Mouse (Mus musculus) stomach, embryonic 14.5 days (tissue): ENCODE data around the gene Ccdc40. TPM values are rescaled to one million over a fixed set of nuclear protein-coding genes. Genes with fewer than 3 reads are reported as not detected.

Experiments used
- ATAC-seq: fragments of 200-750 bp; cut with Nextera tagmentation; 2 replicates; pipeline ENCODE4 v1.8.0; 2017; ENCODE audit warnings: low read depth, moderate TSS enrichment; ENCODE audit not compliant: insufficient number of reproducible peaks, insufficient read depth, low FRiP score
- H3K27ac ChIP-seq: fragments of 300-500 bp; sonication (generic); 2 replicates; pipeline ENCODE4 v1.5.1; 2014; ENCODE audit warnings: mild to moderate bottlenecking, low read length, moderate library complexity, mixed read lengths
- H3K27me3 ChIP-seq: fragments of 300-500 bp; sonication (generic); 2 replicates; pipeline ENCODE4 v1.6.1; 2014; ENCODE audit warnings: low read length, control low read depth, mixed read lengths; ENCODE audit not compliant: control insufficient read depth, insufficient read depth
- H3K36me3 ChIP-seq: fragments of 300-500 bp; sonication (generic); 2 replicates; pipeline ENCODE4 v1.6.1; 2014; ENCODE audit warnings: mild to moderate bottlenecking, control low read depth, low read length, moderate library complexity, mixed read lengths; ENCODE audit not compliant: control insufficient read depth, insufficient read depth
- H3K4me1 ChIP-seq: fragments of 300-500 bp; sonication (generic); 2 replicates; pipeline ENCODE4 v1.6.1; 2014; ENCODE audit warnings: low read length, control low read depth, mixed read lengths; ENCODE audit not compliant: control insufficient read depth, insufficient read depth
- H3K4me2 ChIP-seq: fragments of 300-500 bp; sonication (generic); replicated peaks from 2 replicates; pipeline ENCODE4 v1.6.1; 2014; ENCODE audit warnings: low read depth, low read length, control low read depth
- H3K4me3 ChIP-seq: fragments of 300-500 bp; sonication (generic); 2 replicates; pipeline ENCODE4 v1.5.1; 2014; ENCODE audit warnings: low read depth, low read length, control low read depth
- H3K9ac ChIP-seq: fragments of 300-500 bp; sonication (generic); replicated peaks from 2 replicates; pipeline ENCODE4 v1.6.1; 2014; ENCODE audit warnings: low read depth, mild to moderate bottlenecking, control low read depth, low read length, moderate library complexity, mixed read lengths
- H3K9me3 ChIP-seq: fragments of 300-500 bp; sonication (generic); 2 replicates; pipeline ENCODE4 v1.6.1; 2016; ENCODE audit warnings: low read depth, low read length, control low read depth; ENCODE audit not compliant: control insufficient read depth
- WGBS: fragments of 180-500 bp; shearing (Covaris S2); extraction: QIAGEN DNeasy Blood & Tissue Kit; methylation state at CpG from one replicate; pipeline ENCODE4 v1.1.7; 2014; 5-methylcytosine and 5-hydroxymethylcytosine counted together
- polyA plus RNA-seq: library from polyadenylated mRNA; unstranded; fragments of >200 nt; fragmentation: Nextera tagmentation; extraction: Ambion mirVana; gene quantifications from 2 replicates; pipeline ENCODE4 v1.2.1, GENCODE M21; 2014

Gene Ccdc40
- polyA plus RNA-seq, 1 experiment from 2014 or later, result 4.3 TPM

DNA sequence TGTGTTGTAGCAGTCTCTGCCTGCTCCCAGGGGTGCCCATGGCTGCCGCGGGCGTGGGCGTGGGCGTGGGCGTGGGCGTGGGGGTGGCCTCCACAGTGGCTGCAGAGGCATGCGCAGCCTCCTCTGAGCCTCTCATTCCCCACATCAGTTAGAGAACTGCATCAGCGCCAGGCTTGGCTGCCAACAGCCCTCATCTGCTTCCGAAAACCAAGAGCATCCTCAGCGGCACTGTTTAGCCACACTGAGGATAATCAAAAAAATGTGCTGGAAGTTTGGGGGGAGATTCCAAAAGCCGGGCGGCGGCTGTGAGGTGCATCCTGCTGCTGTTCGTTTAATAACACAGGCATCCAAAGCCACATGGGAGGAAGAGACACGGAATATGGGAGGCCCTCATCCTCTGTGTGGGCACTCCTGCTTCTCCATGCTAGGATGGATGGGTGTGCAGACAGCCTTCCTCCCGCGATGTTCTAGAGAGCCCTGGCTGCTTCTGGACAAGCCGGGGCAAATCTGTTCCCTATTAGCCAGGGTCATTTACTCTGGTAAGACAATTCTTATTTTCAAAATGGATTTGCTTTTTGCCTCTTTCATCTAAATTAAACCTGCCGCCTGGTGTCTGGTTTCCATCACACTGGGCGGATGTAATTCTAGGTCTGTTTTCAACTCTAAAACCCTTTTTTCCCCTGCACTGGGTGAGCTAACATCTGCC is 16.6 kb upstream of the Ccdc40 start:
- Histone ChIP-seq H3K27ac (no peak overlapping the region), H3K9me3 (no peaks in the 10 kb centered on the region), H3K4me2 (no peak overlapping the region), H3K4me3 (no peak overlapping the region), H3K4me1 (peaks cover 60% of the 10 kb centered on the region), H3K36me3 (peaks cover 12% of the 10 kb centered on the region), H3K9ac (no peak overlapping the region), H3K27me3 (no peaks in the 10 kb centered on the region)
- 81% methylated on average over 21 of the region's 21 CpGs for WGBS
- no peak for ATAC-seq

DNA sequence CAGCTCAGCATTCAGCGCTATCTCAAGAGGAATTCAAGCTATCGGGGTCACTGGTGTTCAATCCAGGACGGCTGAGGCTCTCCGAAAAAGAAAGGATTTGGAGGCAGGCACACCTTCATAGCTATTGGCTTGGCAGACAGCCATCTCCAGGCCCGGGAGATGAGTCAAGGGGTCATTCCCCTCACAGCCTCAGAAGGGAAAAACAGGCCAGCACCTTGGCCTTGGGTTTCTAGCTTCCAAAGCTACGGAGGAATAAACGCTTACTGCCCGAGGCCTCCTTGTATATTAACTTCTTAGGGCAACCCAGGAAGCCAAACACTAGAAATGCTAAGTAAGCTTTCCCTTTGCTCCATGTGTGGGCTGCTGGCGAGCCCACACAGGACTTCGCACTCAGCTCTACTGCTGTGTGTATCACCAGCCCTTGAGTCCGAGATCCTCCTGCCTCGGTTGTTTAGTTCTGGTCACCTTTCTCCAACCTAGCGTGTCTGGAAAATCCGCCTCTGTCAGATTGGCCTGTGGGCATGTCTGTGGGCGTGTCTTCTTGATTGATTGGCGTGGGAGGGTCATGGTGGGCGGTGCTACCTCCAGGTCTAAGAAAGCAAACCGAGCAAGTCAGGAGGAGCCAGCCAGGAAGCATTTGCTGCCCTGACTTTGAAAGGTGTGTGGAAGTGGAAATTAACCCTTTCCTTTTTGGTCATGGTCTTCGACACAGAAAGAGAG is 15.0 kb upstream of the Ccdc40 start:
- 58% methylated on average over 19 of the region's 19 CpGs for WGBS
- Histone ChIP-seq H3K27me3 (no peaks in the 10 kb centered on the region), H3K27ac (no peak overlapping the region), H3K4me1 (peaks cover 62% of the 10 kb centered on the region), H3K4me2 (no peak overlapping the region), H3K4me3 (no peak overlapping the region), H3K9ac (no peak overlapping the region), H3K9me3 (no peaks in the 10 kb centered on the region), H3K36me3 (peaks cover 9% of the 10 kb centered on the region)
- ATAC-seq, result no peak

GRCm38 (mm10) chr11:119215038-119215904 is 13.1 kb upstream of the Ccdc40 start:
- peaks cover 3% of the 10 kb centered on the region; the same call in 1 of the 2 replicates for H3K36me3 ChIP-seq
- WGBS, result 3% methylated on average over 18 of the region's 18 CpGs
- peak overlapping the region; percentile 78 for H3K27ac ChIP-seq
- H3K4me2 ChIP-seq, result peak overlapping the region; percentile 42
- no peak overlapping the region for H3K9ac ChIP-seq
- peak; percentile 86 for ATAC-seq
- peaks cover 61% of the 10 kb centered on the region for H3K4me1 ChIP-seq
- no peaks in the 10 kb centered on the region for H3K27me3 ChIP-seq
- H3K9me3 ChIP-seq, result no peaks in the 10 kb centered on the region
- peak overlapping the region; percentile 11; the same call in 1 of the 2 replicates for H3K4me3 ChIP-seq

GRCm38 (mm10) chr11:119215905-119216507 is 12.4 kb upstream of the Ccdc40 start:
- Histone ChIP-seq H3K27ac (peak overlapping the region; percentile 78), H3K27me3 (no peaks in the 10 kb centered on the region), H3K4me1 (peaks cover 58% of the 10 kb centered on the region), H3K4me2 (peak overlapping the region; percentile 42), H3K9ac (no peak overlapping the region), H3K36me3 (peaks cover 3% of the 10 kb centered on the region; the same call in 1 of the 2 replicates), H3K9me3 (no peaks in the 10 kb centered on the region), H3K4me3 (no peak overlapping the region)
- peak; percentile 19; the same call in 1 of the 2 replicates for ATAC-seq
- WGBS, result 22% methylated on average over 9 of the region's 9 CpGs

GRCm38 (mm10) chr11:119217861-119218260 is 10.5 kb upstream of the Ccdc40 start:
- Histone ChIP-seq H3K36me3 (peaks cover 3% of the 10 kb centered on the region; the same call in 1 of the 2 replicates), H3K9ac (no peak overlapping the region), H3K27ac (no peak overlapping the region), H3K27me3 (no peaks in the 10 kb centered on the region), H3K4me1 (peaks cover 48% of the 10 kb centered on the region), H3K4me3 (no peak overlapping the region), H3K4me2 (no peak overlapping the region), H3K9me3 (no peaks in the 10 kb centered on the region)
- 92% methylated on average over 6 of the region's 6 CpGs for WGBS
- ATAC-seq, result no peak

GRCm38 (mm10) chr11:119219816-119220465 is 8.4 kb upstream of the Ccdc40 start:
- ATAC-seq, result no peak
- Histone ChIP-seq H3K9ac (no peak overlapping the region), H3K4me1 (peaks cover 42% of the 10 kb centered on the region), H3K9me3 (no peaks in the 10 kb centered on the region), H3K27ac (no peak overlapping the region), H3K36me3 (peaks cover 3% of the 10 kb centered on the region; the same call in 1 of the 2 replicates), H3K4me2 (no peak overlapping the region), H3K4me3 (no peak overlapping the region), H3K27me3 (no peaks in the 10 kb centered on the region)
- 27% methylated on average over 17 of the region's 17 CpGs for WGBS

- H3K9ac ChIP-seq, result no peak overlapping the region
- H3K4me3 ChIP-seq, result no peak overlapping the region
- H3K27ac ChIP-seq, result no peak overlapping the region
- H3K4me1 ChIP-seq, result peaks cover 27% of the 10 kb centered on the region
- no peak overlapping the region for H3K4me2 ChIP-seq
- H3K36me3 ChIP-seq, result peaks cover 3% of the 10 kb centered on the region; the same call in 1 of the 2 replicates
- no peaks in the 10 kb centered on the region for H3K9me3 ChIP-seq
- no peaks in the 10 kb centered on the region for H3K27me3 ChIP-seq
- no peak for ATAC-seq
- 52% methylated on average over 10 of the region's 11 CpGs for WGBS
These were observed 6.4 kb upstream of the Ccdc40 start for GRCm38 (mm10) chr11:119221812-119222510.
